Mouse (Mus musculus) thymus, adult 2 months (tissue): ENCODE data around the gene Gria2. TPM values are rescaled to one million over a fixed set of nuclear protein-coding genes. Genes with fewer than 3 reads are reported as not detected.

Source experiments
- DNase-seq: peaks from one replicate; pipeline ENCODE4 v3.0.0; 2021
- H3K27ac ChIP-seq: fragments of 200-500 bp; 2 replicates; pipeline ENCODE4 v1.5.1; 2012; ENCODE audit warnings: low read length, control low read depth; ENCODE audit not compliant: control insufficient read depth, insufficient read depth
- H3K27me3 ChIP-seq: fragments of 200-500 bp; 2 replicates; pipeline ENCODE4 v1.6.1; 2012; ENCODE audit warnings: mild to moderate bottlenecking, low read length, moderate library complexity, mixed read lengths; ENCODE audit not compliant: control insufficient read depth, insufficient read depth
- H3K36me3 ChIP-seq: fragments of 200-500 bp; 2 replicates; pipeline ENCODE4 v1.6.1; 2012; ENCODE audit warnings: mild to moderate bottlenecking, low read length, moderate library complexity; ENCODE audit not compliant: control insufficient read depth, insufficient read depth
- H3K4me1 ChIP-seq: fragments of 200-500 bp; replicated peaks from 2 replicates; pipeline ENCODE4 v1.6.1; 2012; ENCODE audit warnings: low read length; ENCODE audit not compliant: control insufficient read depth, insufficient read depth
- H3K4me3 ChIP-seq: fragments of 200-500 bp; 2 replicates; pipeline ENCODE4 v1.5.1; 2012; ENCODE audit warnings: mild to moderate bottlenecking, low read length, control low read depth, moderate library complexity; ENCODE audit not compliant: control insufficient read depth, insufficient read depth
- CTCF ChIP-seq: fragments of 200-500 bp; IDR thresholded peaks from 2 replicates; pipeline ENCODE4 v1.5.1; 2012; ENCODE audit warnings: mild to moderate bottlenecking, control low read depth, low read length, moderate library complexity, borderline replicate concordance; ENCODE audit not compliant: control insufficient read depth, poor library complexity, insufficient read depth; ENCODE audit errors: extremely low read depth
- POLR2A ChIP-seq: fragments of 200-500 bp; IDR thresholded peaks from 2 replicates; pipeline ENCODE4 v1.6.1; 2012; ENCODE audit warnings: mild to moderate bottlenecking, low read length, control low read depth, moderate library complexity; ENCODE audit not compliant: control insufficient read depth, poor library complexity, insufficient read depth; ENCODE audit errors: extremely low read depth
- WGBS: fragments of 180-500 bp; shearing (Covaris S2); methylation state at CpG from one replicate; pipeline ENCODE4 v1.1.7; 2018; 5-methylcytosine and 5-hydroxymethylcytosine counted together
- polyA plus RNA-seq: library from polyadenylated mRNA; depleted of rRNA; stranded (reverse); fragments of >200 nt; gene quantifications from 2 replicates; pipeline ENCODE4 v1.2.3, GENCODE M21; 2012

Gria2 gene
- polyA plus RNA-seq, 1 experiment = 0.28 TPM

- H3K27me3 ChIP-seq = no peaks in the 10 kb centered on the region; the same call in 1 of the 2 replicates
- no peak overlapping the region for H3K27ac ChIP-seq
- peak overlapping the region; percentile 21 for H3K4me3 ChIP-seq
- DNase-seq = no peak
- WGBS = 10% methylated on average over 33 of the region's 33 CpGs
- H3K36me3 ChIP-seq = no peaks in the 10 kb centered on the region
- TF ChIP-seq POLR2A (no peak), CTCF (no peak)
- H3K4me1 ChIP-seq = peaks cover 17% of the 10 kb centered on the region
Observed at GRCm38 (mm10) chr3:80800995-80801826, 1.4 kb downstream of the Gria2 start.

GRCm38 (mm10) chr3:80800299-80800994 is 2.2 kb downstream of the Gria2 start:
- TF ChIP-seq POLR2A (no peak), CTCF (no peak)
- DNase-seq = peak; percentile 43
- H3K36me3 ChIP-seq = no peaks in the 10 kb centered on the region
- H3K27me3 ChIP-seq = no peaks in the 10 kb centered on the region; the same call in 1 of the 2 replicates
- peaks cover 17% of the 10 kb centered on the region for H3K4me1 ChIP-seq
- no peak overlapping the region for H3K27ac ChIP-seq
- WGBS = 1% methylated on average over 29 of the region's 29 CpGs
- peak overlapping the region; percentile 21 for H3K4me3 ChIP-seq

- no peaks in the 10 kb centered on the region; the same call in 1 of the 2 replicates for H3K27me3 ChIP-seq
- DNase-seq = no peak
- TF ChIP-seq POLR2A (no peak), CTCF (no peak)
- H3K4me1 ChIP-seq = peaks cover 17% of the 10 kb centered on the region
- no peak overlapping the region for H3K4me3 ChIP-seq
- H3K36me3 ChIP-seq = no peaks in the 10 kb centered on the region
- H3K27ac ChIP-seq = no peak overlapping the region
- WGBS = 98% methylated on average over 1 of the region's 1 CpGs
Observed at GRCm38 (mm10) chr3:80797935-80798334, 4.7 kb downstream of the Gria2 start.

- Histone ChIP-seq H3K27me3 (no peaks in the 10 kb centered on the region; the same call in 1 of the 2 replicates), H3K4me1 (peaks cover 13% of the 10 kb centered on the region), H3K27ac (no peak overlapping the region), H3K4me3 (no peak overlapping the region), H3K36me3 (no peaks in the 10 kb centered on the region)
- TF ChIP-seq CTCF = no peak
- no peak for TF ChIP-seq POLR2A
- no peak for DNase-seq
Observed at GRCm38 (mm10) chr3:80796764-80797163, 5.9 kb downstream of the Gria2 start.

- 86% methylated on average over 2 of the region's 2 CpGs for WGBS
- DNase-seq = no peak
- Histone ChIP-seq H3K4me1 (0 out of 2 replicates have a peak, but pooled peaks cover under 1% of the 10 kb centered on the region), H3K27ac (no peak overlapping the region), H3K4me3 (no peak overlapping the region), H3K36me3 (no peaks in the 10 kb centered on the region), H3K27me3 (no peaks in the 10 kb centered on the region)
- TF ChIP-seq POLR2A (no peak), CTCF (no peak)
Observed at GRCm38 (mm10) chr3:80795284-80795683, 7.4 kb downstream of the Gria2 start.

- Histone ChIP-seq H3K4me3 (no peak overlapping the region), H3K36me3 (no peaks in the 10 kb centered on the region), H3K4me1 (no peaks in the 10 kb centered on the region), H3K27ac (no peak overlapping the region), H3K27me3 (no peaks in the 10 kb centered on the region)
- 95% methylated on average over 3 of the region's 3 CpGs for WGBS
- no peak for DNase-seq
- no peak for TF ChIP-seq CTCF
- TF ChIP-seq POLR2A = no peak
Observed at GRCm38 (mm10) chr3:80787116-80787744, 15.4 kb downstream of the Gria2 start.
